Mouse (Mus musculus) lung, embryonic 15.5 days (tissue): ENCODE measurements around the gene 2300009A05Rik. TPM values are rescaled to one million over a fixed set of nuclear protein-coding genes. Genes with fewer than 3 reads are reported as not detected.

Source experiments
- ATAC-seq: fragments of 200-750 bp; cut with Nextera tagmentation; 2 replicates; pipeline ENCODE4 v1.8.0; 2017; ENCODE audit warnings: moderate number of reproducible peaks, borderline replicate concordance; ENCODE audit not compliant: low FRiP score, low TSS enrichment; ENCODE audit errors: extremely low read depth
- H3K27ac ChIP-seq: fragments of 300-500 bp; sonication (generic); 2 replicates; pipeline ENCODE4 v1.5.1; 2015; ENCODE audit warnings: moderate library complexity, mild to moderate bottlenecking, inconsistent platforms
- H3K27me3 ChIP-seq: fragments of 300-500 bp; sonication (generic); 2 replicates; pipeline ENCODE4 v1.6.1; 2015; ENCODE audit warnings: inconsistent platforms
- H3K36me3 ChIP-seq: fragments of 300-500 bp; sonication (generic); 2 replicates; pipeline ENCODE4 v1.6.1; 2015; ENCODE audit warnings: inconsistent platforms
- H3K4me1 ChIP-seq: fragments of 300-500 bp; sonication (generic); 2 replicates; pipeline ENCODE4 v1.6.1; 2015; ENCODE audit warnings: inconsistent platforms
- H3K4me2 ChIP-seq: fragments of 300-500 bp; sonication (generic); 2 replicates; pipeline ENCODE4 v1.6.1; 2015; ENCODE audit warnings: inconsistent platforms, mild to moderate bottlenecking, moderate library complexity
- H3K4me3 ChIP-seq: fragments of 300-500 bp; sonication (generic); 2 replicates; pipeline ENCODE4 v1.5.1; 2015; ENCODE audit warnings: mild to moderate bottlenecking, inconsistent platforms
- H3K9ac ChIP-seq: fragments of 300-500 bp; sonication (generic); 2 replicates; pipeline ENCODE4 v1.6.1; 2015; ENCODE audit warnings: inconsistent platforms
- H3K9me3 ChIP-seq: fragments of 300-500 bp; sonication (generic); 2 replicates; pipeline ENCODE4 v1.6.1; 2016; ENCODE audit warnings: inconsistent platforms
- WGBS: fragments of 180-500 bp; shearing (Covaris S2); methylation state at CpG from one replicate; pipeline ENCODE4 v1.1.7; 2015; 5-methylcytosine and 5-hydroxymethylcytosine counted together
- polyA plus RNA-seq: library from polyadenylated mRNA; unstranded; fragments of >200 nt; fragmentation: Nextera tagmentation; extraction: Ambion mirVana; gene quantifications from 2 replicates; pipeline ENCODE4 v1.2.1, GENCODE M21; 2015

The 2300009A05Rik gene
- polyA plus RNA-seq, 1 experiment from 2014 or later, result 35.4 TPM

- peak; percentile 93 for ATAC-seq
- Histone ChIP-seq H3K9me3 (no peaks in the 10 kb centered on the region), H3K9ac (peak within 1 kb of the TSS; percentile 91), H3K4me2 (peak within 1 kb of the TSS; percentile 91), H3K4me3 (peak within 1 kb of the TSS; percentile 88), H3K4me1 (peaks cover 24% of the 10 kb centered on the region), H3K36me3 (0 out of 2 replicates have a peak, but pooled peaks cover 7% of the 10 kb centered on the region), H3K27ac (peak within 1 kb of the TSS; percentile 88), H3K27me3 (no peaks in the 10 kb centered on the region)
- under 1% methylated on average over 58 of the region's 58 CpGs for WGBS
Measured at GRCm38 (mm10) chr9:63377270-63378142, 21.5 kb downstream of the 2300009A05Rik start, which contains the start of gene Map2k5. Gene Map2k5 (minus strand): TSS chr9:63377902.

- Histone ChIP-seq H3K4me3 (no peak overlapping the region), H3K9me3 (no peaks in the 10 kb centered on the region), H3K27ac (no peak overlapping the region), H3K4me2 (no peak overlapping the region), H3K4me1 (peaks cover 20% of the 10 kb centered on the region), H3K27me3 (no peaks in the 10 kb centered on the region), H3K9ac (no peak overlapping the region), H3K36me3 (peaks cover 16% of the 10 kb centered on the region; the same call in 1 of the 2 replicates)
- no peak for ATAC-seq
- WGBS, result 64% methylated on average over 2 of the region's 2 CpGs
Measured at GRCm38 (mm10) chr9:63373315-63373714, 25.7 kb downstream of the 2300009A05Rik start.

- no peaks in the 10 kb centered on the region for H3K9me3 ChIP-seq
- H3K9ac ChIP-seq, result no peak overlapping the region
- H3K27ac ChIP-seq, result no peak overlapping the region
- 76% methylated on average over 8 of the region's 8 CpGs for WGBS
- H3K36me3 ChIP-seq, result peaks cover 16% of the 10 kb centered on the region; the same call in 1 of the 2 replicates
- H3K4me2 ChIP-seq, result no peak overlapping the region
- no peaks in the 10 kb centered on the region for H3K27me3 ChIP-seq
- peaks cover 19% of the 10 kb centered on the region for H3K4me1 ChIP-seq
- no peak overlapping the region for H3K4me3 ChIP-seq
- no peak for ATAC-seq
Measured at GRCm38 (mm10) chr9:63372541-63372940, 26.5 kb downstream of the 2300009A05Rik start.

- no peaks in the 10 kb centered on the region for H3K9me3 ChIP-seq
- H3K4me2 ChIP-seq, result no peak overlapping the region
- H3K9ac ChIP-seq, result no peak overlapping the region
- ATAC-seq, result no peak
- H3K27me3 ChIP-seq, result no peaks in the 10 kb centered on the region
- no peak overlapping the region for H3K27ac ChIP-seq
- H3K36me3 ChIP-seq, result no peaks in the 10 kb centered on the region
- WGBS, result 44% methylated on average over 3 of the region's 3 CpGs
- no peak overlapping the region for H3K4me3 ChIP-seq
- H3K4me1 ChIP-seq, result no peaks in the 10 kb centered on the region
Measured at GRCm38 (mm10) chr9:63360410-63360809, 38.6 kb downstream of the 2300009A05Rik start.

GRCm38 (mm10) chr9:63359016-63359415, 40.0 kb downstream of the 2300009A05Rik start:
- no peak for ATAC-seq
- Histone ChIP-seq H3K4me3 (no peak overlapping the region), H3K27ac (no peak overlapping the region), H3K4me1 (no peaks in the 10 kb centered on the region), H3K9me3 (no peaks in the 10 kb centered on the region), H3K27me3 (no peaks in the 10 kb centered on the region), H3K4me2 (no peak overlapping the region), H3K36me3 (no peaks in the 10 kb centered on the region), H3K9ac (no peak overlapping the region)
- 85% methylated on average over 5 of the region's 5 CpGs for WGBS

GRCm38 (mm10) chr9:63356721-63357120, 42.3 kb downstream of the 2300009A05Rik start:
- Histone ChIP-seq H3K9ac (no peak overlapping the region), H3K4me3 (no peak overlapping the region), H3K36me3 (no peaks in the 10 kb centered on the region), H3K27ac (no peak overlapping the region), H3K9me3 (no peaks in the 10 kb centered on the region), H3K27me3 (no peaks in the 10 kb centered on the region), H3K4me1 (no peaks in the 10 kb centered on the region), H3K4me2 (no peak overlapping the region)
- ATAC-seq, result no peak
- 76% methylated on average over 4 of the region's 4 CpGs for WGBS

- Histone ChIP-seq H3K27ac (no peak overlapping the region), H3K4me2 (no peak overlapping the region), H3K9ac (no peak overlapping the region), H3K9me3 (no peaks in the 10 kb centered on the region), H3K36me3 (no peaks in the 10 kb centered on the region), H3K27me3 (no peaks in the 10 kb centered on the region), H3K4me3 (no peak overlapping the region), H3K4me1 (no peaks in the 10 kb centered on the region)
- no peak for ATAC-seq
- WGBS, result 71% methylated on average over 9 of the region's 9 CpGs
Measured at GRCm38 (mm10) chr9:63356278-63356677, 42.8 kb downstream of the 2300009A05Rik start.

- no peak overlapping the region for H3K9ac ChIP-seq
- no peak overlapping the region for H3K4me2 ChIP-seq
- H3K9me3 ChIP-seq, result no peaks in the 10 kb centered on the region
- no peaks in the 10 kb centered on the region for H3K36me3 ChIP-seq
- no peak overlapping the region for H3K27ac ChIP-seq
- WGBS, result 74% methylated on average over 4 of the region's 4 CpGs
- no peaks in the 10 kb centered on the region for H3K27me3 ChIP-seq
- H3K4me3 ChIP-seq, result no peak overlapping the region
- ATAC-seq, result no peak
- H3K4me1 ChIP-seq, result no peaks in the 10 kb centered on the region
Measured at GRCm38 (mm10) chr9:63354168-63354567, 44.9 kb downstream of the 2300009A05Rik start.

GRCm38 (mm10) chr9:63350030-63350429, 49.0 kb downstream of the 2300009A05Rik start:
- H3K36me3 ChIP-seq, result no peaks in the 10 kb centered on the region
- no peaks in the 10 kb centered on the region for H3K4me1 ChIP-seq
- no peak overlapping the region for H3K27ac ChIP-seq
- no peak overlapping the region for H3K4me3 ChIP-seq
- no peaks in the 10 kb centered on the region for H3K27me3 ChIP-seq
- no peak overlapping the region for H3K4me2 ChIP-seq
- WGBS, result 88% methylated on average over 8 of the region's 8 CpGs
- no peaks in the 10 kb centered on the region for H3K9me3 ChIP-seq
- H3K9ac ChIP-seq, result no peak overlapping the region
- no peak for ATAC-seq

- WGBS, result 82% methylated on average over 3 of the region's 3 CpGs
- H3K4me3 ChIP-seq, result no peak overlapping the region
- no peaks in the 10 kb centered on the region for H3K27me3 ChIP-seq
- no peaks in the 10 kb centered on the region for H3K4me1 ChIP-seq
- H3K36me3 ChIP-seq, result no peaks in the 10 kb centered on the region
- no peak overlapping the region for H3K4me2 ChIP-seq
- H3K9me3 ChIP-seq, result no peaks in the 10 kb centered on the region
- no peak overlapping the region for H3K9ac ChIP-seq
- ATAC-seq, result no peak
- H3K27ac ChIP-seq, result no peak overlapping the region
Measured at GRCm38 (mm10) chr9:63349241-63349640, 49.8 kb downstream of the 2300009A05Rik start.

- no peak overlapping the region for H3K4me2 ChIP-seq
- no peak overlapping the region for H3K4me3 ChIP-seq
- H3K9ac ChIP-seq, result no peak overlapping the region
- H3K36me3 ChIP-seq, result no peaks in the 10 kb centered on the region
- no peaks in the 10 kb centered on the region for H3K4me1 ChIP-seq
- WGBS, result 65% methylated on average over 1 of the region's 1 CpGs
- H3K9me3 ChIP-seq, result no peaks in the 10 kb centered on the region
- no peak for ATAC-seq
- H3K27ac ChIP-seq, result no peak overlapping the region
- no peaks in the 10 kb centered on the region for H3K27me3 ChIP-seq
Measured at GRCm38 (mm10) chr9:63348146-63348545, 50.9 kb downstream of the 2300009A05Rik start.

GRCm38 (mm10) chr9:63346029-63346428, 53.0 kb downstream of the 2300009A05Rik start:
- no peak for ATAC-seq
- no peak overlapping the region for H3K4me3 ChIP-seq
- no peaks in the 10 kb centered on the region for H3K9me3 ChIP-seq
- H3K36me3 ChIP-seq, result no peaks in the 10 kb centered on the region; the same call in 1 of the 2 replicates
- H3K9ac ChIP-seq, result no peak overlapping the region
- no peaks in the 10 kb centered on the region for H3K27me3 ChIP-seq
- no peaks in the 10 kb centered on the region for H3K4me1 ChIP-seq
- no peak overlapping the region for H3K27ac ChIP-seq
- no peak overlapping the region for H3K4me2 ChIP-seq
- WGBS, result 80% methylated on average over 6 of the region's 6 CpGs
